Mouse (Mus musculus): ENCODE measurements around the gene Zc2hc1b. TPM values are rescaled to one million over a fixed set of nuclear protein-coding genes. Genes with fewer than 3 reads are reported as not detected.

The Zc2hc1b gene
- polyA plus RNA-seq, 1 experiment from 2014 or later = not detected

DNA sequence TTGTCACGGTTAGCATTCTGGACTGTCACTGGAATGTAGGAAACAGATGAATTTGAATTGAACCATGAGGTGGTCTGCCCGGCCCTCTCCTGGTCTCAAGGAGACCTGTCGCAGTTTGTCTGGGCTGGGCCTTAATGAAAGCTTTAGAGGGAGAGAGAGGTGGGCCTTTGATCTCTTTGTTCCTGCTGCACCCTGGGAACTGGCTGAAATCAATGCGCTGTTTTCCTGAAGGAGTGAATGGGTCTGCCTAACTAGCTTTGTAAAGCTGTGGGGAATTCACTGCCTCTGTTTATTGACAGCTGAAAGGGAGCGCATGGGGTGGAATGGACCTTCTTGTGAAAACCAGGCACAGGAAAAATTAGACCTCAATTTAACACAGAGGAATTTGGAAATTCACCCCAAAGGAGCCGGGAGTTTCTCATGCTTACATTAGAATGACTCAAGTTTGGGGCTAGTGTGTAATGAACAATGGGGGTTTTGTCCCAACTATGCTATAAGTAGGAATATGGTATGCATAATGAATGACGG is 69.7 kb downstream of the Zc2hc1b start:
- Histone ChIP-seq H3K4me2 (replicated peaks; ENCODE audit: low read depth, low read length) (no peak overlapping the region), H3K4me3 (ENCODE audit: low read length) (no peak overlapping the region), H3K36me3 (ENCODE audit: insufficient read depth, low read length) (no peaks in the 10 kb centered on the region), H3K27ac (ENCODE audit: low read length) (peak overlapping the region; percentile 56), H3K9ac (replicated peaks; ENCODE audit: low read length) (peak overlapping the region; percentile 3; the same call in 1 of the 2 replicates), H3K4me1 (ENCODE audit: insufficient read depth, low read length) (peaks cover 49% of the 10 kb centered on the region), H3K9me3 (ENCODE audit: low read length) (no peaks in the 10 kb centered on the region), H3K27me3 (ENCODE audit: insufficient read depth, low read length) (no peaks in the 10 kb centered on the region)
- WGBS = 22% methylated on average over 7 of the region's 7 CpGs
- ATAC-seq (ENCODE audit: low FRiP score, low TSS enrichment) = no peak

DNA sequence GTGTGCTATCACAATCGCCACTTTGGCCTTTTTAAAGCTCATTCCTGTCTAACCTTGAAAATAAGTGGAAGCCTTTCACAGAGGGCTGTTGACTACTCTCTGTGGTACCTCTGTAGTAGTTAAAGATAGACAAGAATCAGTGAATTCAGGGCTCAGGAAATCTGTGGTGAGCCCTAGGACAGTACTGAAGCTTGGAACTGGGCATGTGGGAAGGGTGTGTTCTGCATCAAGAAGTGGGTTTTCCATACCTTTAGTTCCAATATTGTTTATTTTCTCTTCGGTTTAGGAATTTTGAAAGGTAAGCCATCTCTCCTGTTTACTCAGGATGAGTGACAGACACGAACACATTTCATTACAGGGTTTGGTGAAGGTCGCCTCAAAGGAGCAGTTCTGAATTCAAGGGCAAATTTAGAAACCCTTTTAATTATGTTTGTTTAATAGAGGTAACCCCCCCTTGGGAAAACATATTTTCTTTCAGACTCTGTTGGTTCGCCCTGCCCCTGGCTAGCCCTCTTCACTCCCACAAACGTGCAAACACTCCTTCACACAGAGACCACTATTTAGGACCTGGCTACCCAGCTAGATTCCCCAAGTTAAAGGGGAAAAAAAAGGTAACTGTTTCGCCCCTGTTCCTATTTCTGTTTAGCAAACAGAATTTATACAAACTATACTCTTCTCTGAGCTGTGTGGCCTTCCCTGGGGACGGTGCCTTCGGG is 70.8 kb downstream of the Zc2hc1b start:
- WGBS = 40% methylated on average over 9 of the region's 9 CpGs
- Histone ChIP-seq H3K36me3 (ENCODE audit: insufficient read depth, low read length) (no peaks in the 10 kb centered on the region), H3K9ac (replicated peaks; ENCODE audit: low read length) (no peak overlapping the region), H3K4me1 (ENCODE audit: insufficient read depth, low read length) (peaks cover 39% of the 10 kb centered on the region), H3K27ac (ENCODE audit: low read length) (peak overlapping the region; percentile 56), H3K9me3 (ENCODE audit: low read length) (no peaks in the 10 kb centered on the region), H3K27me3 (ENCODE audit: insufficient read depth, low read length) (no peaks in the 10 kb centered on the region), H3K4me2 (replicated peaks; ENCODE audit: low read depth, low read length) (no peak overlapping the region), H3K4me3 (ENCODE audit: low read length) (no peak overlapping the region)
- peak; percentile 47; the same call in 1 of the 2 replicates for ATAC-seq (ENCODE audit: low FRiP score, low TSS enrichment)

DNA sequence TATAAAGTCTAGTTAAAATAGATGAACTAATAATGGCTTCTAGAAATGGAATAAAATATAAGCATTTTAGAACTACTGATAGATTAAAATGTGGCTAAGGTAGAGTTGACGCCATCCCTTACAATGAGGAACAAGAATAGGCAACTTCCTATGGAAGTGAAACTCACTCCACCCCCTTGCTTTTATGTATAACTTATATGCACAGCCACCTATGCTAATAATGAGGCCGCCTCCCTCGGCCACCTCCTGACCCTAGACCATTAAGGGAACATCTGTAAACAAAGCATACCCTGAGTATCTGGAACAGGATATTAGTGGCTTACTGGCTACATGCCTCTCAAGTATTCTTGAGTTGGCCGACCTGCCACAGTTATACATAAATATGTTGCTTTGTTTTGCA is 74.0 kb downstream of the Zc2hc1b start:
- Histone ChIP-seq H3K4me2 (replicated peaks; ENCODE audit: low read depth, low read length) (no peak overlapping the region), H3K4me1 (ENCODE audit: insufficient read depth, low read length) (peaks cover 33% of the 10 kb centered on the region), H3K9ac (replicated peaks; ENCODE audit: low read length) (no peak overlapping the region), H3K4me3 (ENCODE audit: low read length) (no peak overlapping the region), H3K27me3 (ENCODE audit: insufficient read depth, low read length) (no peaks in the 10 kb centered on the region), H3K27ac (ENCODE audit: low read length) (no peak overlapping the region), H3K9me3 (ENCODE audit: low read length) (no peaks in the 10 kb centered on the region), H3K36me3 (ENCODE audit: insufficient read depth, low read length) (no peaks in the 10 kb centered on the region)
- ATAC-seq (ENCODE audit: low FRiP score, low TSS enrichment) = no peak
- WGBS = 57% methylated on average over 4 of the region's 4 CpGs

DNA sequence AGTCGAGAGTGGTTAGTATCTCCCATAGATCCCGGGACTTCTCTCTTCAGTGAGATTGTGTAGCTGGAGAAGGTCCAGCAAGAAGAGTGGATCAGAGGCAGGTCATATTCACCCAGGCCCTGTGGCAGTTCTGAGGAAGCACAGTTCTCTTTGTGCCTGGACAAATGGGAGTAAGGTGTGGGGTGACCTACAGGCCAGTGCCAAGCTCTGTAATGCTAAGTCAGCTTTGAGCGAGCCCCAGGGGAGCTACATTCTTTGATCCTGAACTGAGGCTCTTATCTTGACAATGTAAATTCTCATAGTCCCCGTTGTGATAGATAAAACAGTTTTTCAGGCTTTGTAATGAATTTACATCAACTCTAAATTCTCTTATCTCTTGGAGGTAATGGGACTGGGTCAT is 75.5 kb downstream of the Zc2hc1b start:
- no peak for ATAC-seq (ENCODE audit: low FRiP score, low TSS enrichment)
- 59% methylated on average over 4 of the region's 4 CpGs for WGBS

DNA sequence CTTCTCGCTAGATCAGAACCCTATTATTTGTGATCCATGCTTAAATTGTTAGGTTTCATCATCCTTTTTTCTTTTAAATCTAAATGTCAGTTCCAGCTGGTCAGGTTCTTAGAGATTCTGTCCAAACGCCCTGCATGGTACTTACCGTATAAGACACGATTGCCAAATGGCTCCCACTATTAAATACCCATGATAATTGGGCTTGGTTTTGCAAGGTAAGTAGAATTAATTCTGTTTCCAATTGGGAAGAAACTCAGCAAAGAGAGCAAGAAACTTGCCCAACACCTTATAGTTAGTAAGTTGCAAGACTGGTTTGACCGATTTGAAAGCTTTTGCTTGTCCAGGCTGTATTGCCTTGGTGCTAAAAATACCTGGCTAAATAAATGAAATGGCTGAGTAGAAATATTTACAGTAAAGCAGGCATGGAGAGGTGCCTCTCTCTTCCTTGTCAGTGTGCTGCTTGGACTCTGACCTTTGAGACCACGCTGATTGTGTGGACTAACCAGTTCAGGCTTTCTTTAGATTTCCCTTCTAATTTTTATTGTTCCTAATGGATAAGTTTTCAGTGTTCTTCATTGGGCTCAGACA is 77.7 kb downstream of the Zc2hc1b start:
- no peak overlapping the region for H3K9ac ChIP-seq (replicated peaks; ENCODE audit: low read length)
- 78% methylated on average over 6 of the region's 6 CpGs for WGBS
- no peaks in the 10 kb centered on the region for H3K27me3 ChIP-seq (ENCODE audit: insufficient read depth, low read length)
- H3K4me3 ChIP-seq (ENCODE audit: low read length) = no peak overlapping the region
- H3K4me2 ChIP-seq (replicated peaks; ENCODE audit: low read depth, low read length) = no peak overlapping the region
- no peaks in the 10 kb centered on the region for H3K9me3 ChIP-seq (ENCODE audit: low read length)
- ATAC-seq (ENCODE audit: low FRiP score, low TSS enrichment) = no peak
- peak overlapping the region; percentile 56 for H3K27ac ChIP-seq (ENCODE audit: low read length)
- H3K36me3 ChIP-seq (ENCODE audit: insufficient read depth, low read length) = no peaks in the 10 kb centered on the region
- H3K4me1 ChIP-seq (ENCODE audit: insufficient read depth, low read length) = peaks cover 10% of the 10 kb centered on the region; the same call in 1 of the 2 replicates

More for the DNA sequence above, 75.5 kb downstream of the Zc2hc1b start:
- Histone ChIP-seq H3K4me3 (ENCODE audit: low read length) (no peak overlapping the region), H3K4me1 (ENCODE audit: insufficient read depth, low read length) (peaks cover 18% of the 10 kb centered on the region), H3K27ac (ENCODE audit: low read length) (no peak overlapping the region), H3K9me3 (ENCODE audit: low read length) (no peaks in the 10 kb centered on the region), H3K9ac (replicated peaks; ENCODE audit: low read length) (no peak overlapping the region), H3K27me3 (ENCODE audit: insufficient read depth, low read length) (no peaks in the 10 kb centered on the region), H3K4me2 (replicated peaks; ENCODE audit: low read depth, low read length) (no peak overlapping the region), H3K36me3 (ENCODE audit: insufficient read depth, low read length) (no peaks in the 10 kb centered on the region)

Other genes starting within 250 kb of the Zc2hc1b start
- 2.3 and 2.4 TPM in 2 replicates for gene Stx11, start 213.7 kb downstream of the Zc2hc1b start, polyA plus RNA-seq (2015; fragmentation: Nextera tagmentation; extraction: Ambion mirVana)
- gene Sf3b5, start 172.7 kb downstream of the Zc2hc1b start, polyA plus RNA-seq (2015; fragmentation: Nextera tagmentation; extraction: Ambion mirVana) = 35.1 and 38.0 TPM in 2 replicates
- 83.8 and 93.0 TPM in 2 replicates for gene Plagl1, start 117.5 kb downstream of the Zc2hc1b start, polyA plus RNA-seq (2015; fragmentation: Nextera tagmentation; extraction: Ambion mirVana)
- gene Ltv1, start 15.1 kb upstream of the Zc2hc1b start, polyA plus RNA-seq (2015; fragmentation: Nextera tagmentation; extraction: Ambion mirVana) = 56.9 and 63.2 TPM in 2 replicates